Mouse (Mus musculus): ENCODE measurements around the gene Cxcl1.

DNA sequence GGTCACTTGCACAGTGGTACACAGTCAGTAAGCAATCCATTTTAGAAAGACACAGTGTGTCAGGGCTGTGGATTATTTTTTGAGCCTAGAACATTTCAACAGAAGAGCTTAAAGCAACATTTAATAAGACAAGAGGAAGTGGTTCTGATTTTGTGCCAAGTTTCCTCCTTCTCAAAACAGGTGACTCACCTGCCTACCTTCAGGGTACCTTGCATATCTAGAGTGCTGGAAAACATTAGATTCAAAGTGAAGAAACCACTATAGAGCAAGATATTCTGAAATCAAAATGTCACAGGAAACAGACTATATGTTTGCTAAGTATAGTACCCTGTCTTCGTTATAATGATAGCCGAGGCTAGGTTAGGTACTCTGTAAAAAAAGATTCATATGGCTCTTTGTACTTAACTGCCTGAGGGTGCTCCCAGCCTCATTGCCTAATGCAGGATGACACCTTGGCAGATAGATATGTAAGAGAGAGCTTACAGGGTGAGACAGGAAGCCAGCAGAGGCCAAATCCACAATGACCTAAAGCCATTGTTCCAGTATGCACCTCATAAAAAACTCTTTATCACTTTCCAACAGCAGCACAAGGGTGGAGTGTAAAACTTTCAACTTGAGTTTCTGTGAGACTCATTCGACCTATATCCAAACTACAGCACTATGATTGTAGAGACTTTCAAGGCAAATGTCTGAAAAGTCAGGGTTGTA, 11.6 kb upstream of the Cxcl1 start:
- TF ChIP-seq CTCF (conservative IDR thresholded peaks at IDR 0.05; ENCODE audit: low read length) (no peak), NANOG (IDR thresholded peaks at IDR 0.05; ENCODE audit: borderline replicate concordance, low read length) (no peak), POU5F1 (IDR thresholded peaks at IDR 0.05; ENCODE audit: borderline replicate concordance, low read length) (no peak)

Measured in E14TG2a.4 (cell line).